ENCODE assay signal across 12 mouse cellular contexts in genomic region chr5:43148486-43148885, GRCm38 (mm10).
DNase-seq lines count a peak whose midpoint lies in the region; ATAC-seq and TF ChIP-seq lines count a peak whose summit lies in the region.
"Had no signal": no experiment of that assay in that cellular context is flagged by ENCODE, and none has a peak within 500 bp of the region (broad histone marks: within the 10 kb centered on the region; RNA-seq: fewer than 3 reads in every experiment).

No protein-coding gene starts in this region.

- no peak for DNase-seq in forebrain, embryonic 10.5 days (ENCODE audit: extremely low spot score, low spot score)
- peak; percentile 48 for DNase-seq in midbrain, postnatal 0 days (ENCODE audit: low spot score)
- DNase-seq in midbrain, embryonic 10.5 days (ENCODE audit: low spot score), result no peak
- DNase-seq in yolk sac, embryonic 10.5 days (ENCODE audit: low spot score), result peak; percentile 11
- no peak for DNase-seq in urinary bladder, adult 18-20 months (ENCODE audit: low spot score in 2 of 2)
- no peak for DNase-seq in testis, postnatal 14 days (ENCODE audit: low spot score)
- DNase-seq: right cerebral cortex, postnatal 4 days; thymus, postnatal 4 days had no signal

- no peak overlapping the region for H3K27ac ChIP-seq in forebrain, embryonic 13.5 days
- H3K27ac ChIP-seq in forebrain, embryonic 10.5 days, result no peak overlapping the region
- no peak overlapping the region for H3K27ac ChIP-seq in midbrain, postnatal 0 days (ENCODE audit: low read depth, low read length)
- no peak overlapping the region for H3K27ac ChIP-seq in midbrain, embryonic 10.5 days (replicated peaks)
- H3K27ac ChIP-seq in limb, embryonic 13.5 days, result no peak overlapping the region
- H3K27ac ChIP-seq: embryonic facial prominence, embryonic 12.5 days; lung, embryonic 15.5 days had no signal

- no peak for TF ChIP-seq CTCF in midbrain, postnatal 0 days (IDR thresholded peaks at IDR 0.05)

- peak; percentile 69 for ATAC-seq in forebrain, embryonic 13.5 days
- ATAC-seq in midbrain, postnatal 0 days (ENCODE audit: low FRiP score), result 0 out of 2 replicates have a peak, but pooled peaks have one; percentile 27
- ATAC-seq in limb, embryonic 13.5 days (ENCODE audit: low FRiP score, low read depth), result 0 out of 2 replicates have a peak, but pooled peaks have one; percentile 36

- H3K27me3 ChIP-seq in forebrain, embryonic 13.5 days, result no peaks in the 10 kb centered on the region
- no peaks in the 10 kb centered on the region for H3K27me3 ChIP-seq in forebrain, embryonic 10.5 days (ENCODE audit: poor library complexity, severe bottlenecking)
- no peaks in the 10 kb centered on the region for H3K27me3 ChIP-seq in midbrain, postnatal 0 days (ENCODE audit: insufficient read depth, low read length)
- H3K27me3 ChIP-seq in midbrain, embryonic 10.5 days (ENCODE audit: low read depth, poor library complexity, severe bottlenecking), result no peaks in the 10 kb centered on the region
- H3K27me3 ChIP-seq in limb, embryonic 13.5 days, result no peaks in the 10 kb centered on the region
- H3K27me3 ChIP-seq: embryonic facial prominence, embryonic 12.5 days; lung, embryonic 15.5 days had no signal

- no peaks in the 10 kb centered on the region for H3K9me3 ChIP-seq in forebrain, embryonic 13.5 days (replicated peaks)
- H3K9me3 ChIP-seq in forebrain, embryonic 10.5 days, result no peaks in the 10 kb centered on the region
- no peaks in the 10 kb centered on the region for H3K9me3 ChIP-seq in midbrain, postnatal 0 days (ENCODE audit: low read length)
- H3K9me3 ChIP-seq in midbrain, embryonic 10.5 days (replicated peaks), result no peaks in the 10 kb centered on the region
- no peaks in the 10 kb centered on the region for H3K9me3 ChIP-seq in limb, embryonic 13.5 days
- H3K9me3 ChIP-seq: embryonic facial prominence, embryonic 12.5 days; lung, embryonic 15.5 days had no signal

- H3K4me1 ChIP-seq in forebrain, embryonic 13.5 days, result peaks cover 3% of the 10 kb centered on the region; the same call in 1 of the 2 replicates
- H3K4me1 ChIP-seq in forebrain, embryonic 10.5 days, result peaks cover 13% of the 10 kb centered on the region
- H3K4me1 ChIP-seq in midbrain, postnatal 0 days (ENCODE audit: insufficient read depth, low read length), result no peaks in the 10 kb centered on the region
- H3K4me1 ChIP-seq in midbrain, embryonic 10.5 days, result peaks cover 7% of the 10 kb centered on the region
- H3K4me1 ChIP-seq in limb, embryonic 13.5 days, result peaks cover 6% of the 10 kb centered on the region
- H3K4me1 ChIP-seq: lung, embryonic 15.5 days had no signal

- 81% methylated on average over 9 of the region's 9 CpGs for WGBS in forebrain, embryonic 13.5 days
- WGBS in forebrain, embryonic 10.5 days, result 83% methylated on average over 9 of the region's 9 CpGs
- WGBS in midbrain, postnatal 0 days, result 74% methylated on average over 9 of the region's 9 CpGs
- 79% methylated on average over 9 of the region's 9 CpGs for WGBS in midbrain, embryonic 10.5 days
- whole genome bisulfite sequencing in limb, embryonic 13.5 days, result 37% methylated on average over 9 of the region's 9 CpGs

- H3K4me3 ChIP-seq in forebrain, embryonic 13.5 days, result no peak overlapping the region
- no peak overlapping the region for H3K4me3 ChIP-seq in forebrain, embryonic 10.5 days
- no peak overlapping the region for H3K4me3 ChIP-seq in midbrain, postnatal 0 days (ENCODE audit: low read depth, low read length)
- no peak overlapping the region for H3K4me3 ChIP-seq in midbrain, embryonic 10.5 days
- no peak overlapping the region for H3K4me3 ChIP-seq in limb, embryonic 13.5 days
- H3K4me3 ChIP-seq: embryonic facial prominence, embryonic 12.5 days; lung, embryonic 15.5 days had no signal

- H3K4me2 ChIP-seq in forebrain, embryonic 13.5 days, result no peak overlapping the region
- no peak overlapping the region for H3K4me2 ChIP-seq in midbrain, postnatal 0 days (ENCODE audit: low read depth, low read length, poor library complexity, severe bottlenecking)
- 0 out of 2 replicates have a peak overlapping the region, but pooled peaks have one; percentile 7 for H3K4me2 ChIP-seq in limb, embryonic 13.5 days (replicated peaks)
- H3K4me2 ChIP-seq: embryonic facial prominence, embryonic 12.5 days; lung, embryonic 15.5 days had no signal

- H3K9ac ChIP-seq in forebrain, embryonic 13.5 days, result no peak overlapping the region
- H3K9ac ChIP-seq in midbrain, postnatal 0 days (replicated peaks; ENCODE audit: low read length, poor library complexity, severe bottlenecking), result no peak overlapping the region
- no peak overlapping the region for H3K9ac ChIP-seq in limb, embryonic 13.5 days
- H3K9ac ChIP-seq: embryonic facial prominence, embryonic 12.5 days; lung, embryonic 15.5 days had no signal

- no peaks in the 10 kb centered on the region for H3K36me3 ChIP-seq in forebrain, embryonic 13.5 days (ENCODE audit: poor library complexity, severe bottlenecking)
- H3K36me3 ChIP-seq in forebrain, embryonic 10.5 days (replicated peaks), result no peaks in the 10 kb centered on the region
- H3K36me3 ChIP-seq in midbrain, postnatal 0 days (ENCODE audit: insufficient read depth, low read length), result no peaks in the 10 kb centered on the region
- no peaks in the 10 kb centered on the region for H3K36me3 ChIP-seq in midbrain, embryonic 10.5 days
- H3K36me3 ChIP-seq in limb, embryonic 13.5 days, result no peaks in the 10 kb centered on the region
- H3K36me3 ChIP-seq: embryonic facial prominence, embryonic 12.5 days; lung, embryonic 15.5 days had no signal

Comparison
In these comparisons a context has a peak if more than half of its experiments do, and no peak if none do; other contexts are left out.
1. DNase-seq: peak in midbrain, postnatal 0 days (single experiment) and yolk sac, embryonic 10.5 days (single experiment); none in forebrain, embryonic 10.5 days (single experiment), midbrain, embryonic 10.5 days (single experiment), urinary bladder, adult 18-20 months (0 of 2) and testis, postnatal 14 days (single experiment).
2. Peak in every context shown above with its lines, with median percentiles within 50 percentile points of each other: ATAC-seq.